Mouse (Mus musculus) layer of hippocampus, postnatal 25 days (tissue): ENCODE results near the gene Fam13c. TPM values are rescaled to one million over a fixed set of nuclear protein-coding genes. Genes with fewer than 3 reads are reported as not detected.

Experiments used
- DNase-seq, 2 experiments: peaks; one replicate each; pipeline ENCODE4 v3.0.0; 2022; ENCODE audit warnings: mixed read lengths in 2 of 2, low spot score in 1 of 2; ENCODE audit errors: extremely low spot score in 1 of 2
- total RNA-seq, 2 experiments: library from RNA; stranded (reverse); gene quantifications; 2 replicates each; pipeline ENCODE4 v1.2.3; 2021

The Fam13c gene
- total RNA-seq, 2 experiments from 2014 or later = 83.8 to 97.0 TPM

DNA sequence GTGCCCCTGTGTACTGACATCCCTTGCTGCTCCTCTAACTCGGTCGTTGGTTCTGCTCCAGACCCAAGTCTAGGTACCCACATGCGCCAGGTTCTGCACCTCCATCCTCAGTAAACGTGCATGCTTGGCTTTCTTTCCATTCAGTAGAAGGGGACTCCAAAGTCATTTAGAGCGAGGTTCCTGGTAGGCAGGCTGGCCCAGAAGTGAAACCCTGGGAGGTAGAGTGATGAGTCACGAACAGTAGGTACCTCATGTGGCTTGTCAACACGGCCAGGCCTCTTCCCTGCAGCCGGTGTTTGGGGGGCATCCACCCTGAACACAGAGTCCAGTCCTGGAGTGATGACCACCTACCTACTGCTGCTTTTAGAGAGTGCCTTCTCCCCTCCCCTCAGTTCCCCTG, 76.4 kb downstream of the Fam13c start:
- peak in 1 of 2 experiments; percentile 2 for DNase-seq

DNA sequence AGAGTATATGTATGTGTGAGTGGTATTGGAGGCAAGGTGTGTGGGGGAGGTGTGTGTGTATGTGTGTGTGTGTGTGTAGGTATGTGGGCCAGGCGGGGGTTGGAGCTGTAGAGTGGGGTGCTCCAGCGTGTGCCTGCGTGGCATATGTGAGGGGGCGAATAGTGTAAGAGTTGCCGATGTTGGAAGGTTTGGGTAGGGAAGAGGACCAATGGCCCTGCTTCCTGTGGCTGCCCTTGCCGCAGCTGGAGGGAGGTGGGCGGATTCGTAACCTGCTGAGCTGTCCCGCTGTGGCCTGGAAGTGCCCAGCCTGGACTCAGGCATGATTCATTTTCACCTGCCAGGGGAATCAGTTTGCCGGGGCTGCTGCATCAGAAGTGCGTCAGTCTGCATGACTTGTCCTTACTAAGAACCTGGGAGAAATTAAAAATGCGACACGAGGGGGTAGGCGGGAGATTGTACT, 79.4 kb downstream of the Fam13c start:
- DNase-seq = peak; percentile 12 to 24

DNA sequence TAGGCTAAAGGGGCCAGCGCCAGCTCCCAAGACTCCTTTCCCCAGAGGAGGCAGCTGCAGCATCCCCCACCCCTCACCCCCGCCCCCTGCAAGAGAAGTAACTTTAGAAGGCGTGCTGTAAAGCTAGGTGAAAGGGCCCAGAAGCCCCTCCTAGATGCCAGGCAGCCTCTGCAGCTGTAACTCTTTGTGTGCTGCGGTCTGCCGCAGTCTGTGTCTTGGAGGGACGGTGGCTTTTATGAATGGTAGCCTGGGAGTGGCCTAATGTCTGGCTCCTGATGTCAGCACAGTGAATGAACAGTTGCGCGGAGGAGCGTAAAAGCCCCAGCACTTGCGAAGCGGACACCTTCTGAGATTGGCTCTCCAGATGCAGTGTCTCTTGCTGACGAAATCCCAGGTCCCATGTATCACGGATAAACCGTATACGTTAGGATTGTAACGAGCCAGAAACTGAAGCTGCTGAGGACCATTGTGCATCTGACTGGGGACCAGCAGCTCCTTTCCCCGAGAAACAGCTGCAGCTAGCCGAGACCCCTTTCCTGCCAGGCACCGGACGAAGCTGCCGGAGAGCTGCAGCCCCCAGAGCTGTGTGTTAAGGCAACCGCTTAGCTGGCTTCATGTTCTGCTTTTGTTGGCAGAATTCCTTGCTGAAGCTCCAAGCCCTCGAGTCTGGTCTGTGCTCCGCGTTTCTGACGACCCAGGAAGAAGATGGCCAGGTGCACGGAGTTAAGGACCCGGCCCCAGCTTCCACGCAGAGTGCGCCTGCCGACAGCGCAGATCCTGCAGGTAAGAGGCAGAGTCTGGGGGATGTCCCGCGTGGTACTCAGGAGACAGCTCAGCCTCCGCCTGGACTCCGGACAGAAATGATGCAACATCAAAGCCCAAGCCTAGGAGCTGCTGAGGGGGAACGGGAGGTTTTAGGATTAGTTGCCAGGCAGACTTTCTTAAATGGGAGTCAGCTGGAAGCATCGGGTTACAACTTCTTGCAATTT, 80.2 kb downstream of the Fam13c start:
- peak in 1 of 2 experiments; percentile 26 for DNase-seq

DNA sequence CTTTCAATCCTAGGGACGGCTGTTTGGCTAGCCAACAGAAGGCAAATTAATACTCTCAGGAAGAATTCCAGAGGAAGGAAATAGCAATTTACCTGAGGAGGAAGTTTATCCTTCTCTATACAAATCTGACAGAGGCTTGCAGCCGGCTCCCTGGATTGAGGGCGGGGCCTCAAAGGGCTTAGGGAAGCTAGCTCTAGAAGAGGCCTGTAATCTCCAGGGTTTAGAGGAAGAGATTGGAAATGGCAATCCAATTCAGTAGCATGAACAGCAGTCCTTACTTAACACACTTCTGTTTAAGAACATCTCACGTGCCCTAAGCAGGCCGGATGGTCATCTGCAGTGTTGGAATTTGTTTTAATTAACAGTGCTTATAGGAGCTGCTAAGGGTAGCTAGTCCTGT, 81.1 kb downstream of the Fam13c start:
- peak in 1 of 2 experiments; percentile 2 for DNase-seq

DNA sequence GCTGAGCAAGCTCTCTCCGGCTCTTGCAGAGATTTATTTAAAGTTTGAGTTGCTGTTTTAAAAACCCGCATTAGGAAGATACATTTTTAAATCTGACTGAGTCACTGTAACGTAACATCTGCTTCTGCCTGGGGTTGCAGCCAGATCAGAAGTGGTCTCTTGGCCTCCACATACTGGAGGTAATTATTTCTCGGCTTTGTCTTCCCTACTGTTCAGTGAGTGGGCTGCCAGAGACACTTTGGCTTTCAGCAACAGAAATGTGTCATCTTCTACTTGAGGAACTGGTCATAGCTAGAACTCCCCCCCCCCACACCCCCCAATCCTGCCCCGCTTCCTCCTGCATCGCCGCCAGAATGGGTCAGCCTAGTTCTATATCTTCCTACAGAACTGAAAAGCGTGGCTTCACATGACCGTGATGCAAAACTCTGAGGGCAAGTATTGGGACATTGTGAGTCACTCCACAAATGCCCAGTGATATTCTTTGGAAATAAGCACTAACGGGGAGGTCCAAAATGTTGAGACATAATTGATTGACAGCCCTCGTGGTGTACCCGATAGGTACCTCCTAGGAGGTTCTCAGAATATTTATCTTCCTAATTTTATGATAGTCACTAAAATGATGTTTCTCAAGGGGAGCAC, 90.0 kb downstream of the Fam13c start:
- DNase-seq = peak in 1 of 2 experiments; percentile 2

DNA sequence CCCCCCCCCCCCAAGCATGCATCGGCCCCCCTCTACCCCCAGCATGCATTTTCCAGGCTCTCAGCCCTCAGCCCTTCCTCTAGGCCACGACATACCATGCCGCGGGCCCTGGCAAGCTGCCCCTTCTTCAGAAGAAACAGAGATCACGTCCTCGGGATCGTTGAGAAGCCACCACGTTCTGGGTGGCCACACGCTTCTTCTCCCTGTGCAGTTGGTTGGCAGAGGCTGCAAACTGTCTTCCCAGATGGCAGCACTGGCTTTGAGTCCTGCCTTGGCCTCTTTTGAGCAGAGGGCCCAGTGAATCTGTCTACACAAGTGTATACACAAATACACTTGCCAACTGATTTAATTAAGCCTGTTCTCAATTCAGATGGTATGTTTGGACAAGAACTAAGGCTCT, 92.0 kb downstream of the Fam13c start:
- peak in 1 of 2 experiments; percentile 21 for DNase-seq

DNA sequence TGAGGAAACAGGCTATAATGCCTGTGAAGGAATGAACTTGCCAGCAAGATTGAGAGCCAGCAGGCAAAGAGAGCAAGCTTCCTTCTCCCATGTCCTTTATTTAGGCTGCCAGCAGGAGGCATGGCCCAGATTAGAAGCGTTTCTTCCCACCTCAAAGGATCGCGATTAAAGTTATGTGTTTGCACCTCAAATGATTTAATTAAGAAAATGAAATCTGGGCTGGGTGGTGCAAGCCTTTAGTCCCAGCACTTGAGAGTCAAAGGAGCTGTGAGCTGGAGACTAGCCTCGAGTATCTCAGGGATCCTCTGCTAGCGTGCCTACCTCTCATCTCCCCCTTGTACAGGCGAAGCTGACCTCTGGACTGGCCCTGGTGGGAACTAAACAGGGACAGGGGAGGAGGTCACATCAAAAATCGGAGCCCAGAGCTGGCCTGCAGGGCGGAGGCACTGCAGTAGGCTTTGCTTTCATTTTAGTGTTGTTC, 93.1 kb downstream of the Fam13c start:
- DNase-seq = no peak

DNA sequence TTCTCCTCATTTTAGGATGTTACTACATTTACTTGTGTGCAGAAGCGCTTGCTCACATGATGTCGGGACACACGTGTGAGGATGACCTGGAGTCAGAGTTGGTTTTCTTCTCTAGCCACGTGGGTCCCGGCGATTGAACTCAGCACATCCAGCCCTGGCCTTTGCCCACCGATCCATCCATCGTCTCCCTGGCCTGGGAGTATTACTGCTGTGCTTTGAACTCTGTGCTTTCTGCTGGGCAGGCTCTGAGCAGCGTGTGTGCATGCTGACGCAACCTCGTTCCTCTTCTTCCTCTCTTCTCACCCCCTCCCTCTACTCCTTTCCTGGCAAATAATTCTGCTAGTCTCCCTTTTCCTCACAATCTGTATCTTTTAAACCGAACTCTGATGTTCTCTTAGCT, 93.7 kb downstream of the Fam13c start:
- no peak for DNase-seq

DNA sequence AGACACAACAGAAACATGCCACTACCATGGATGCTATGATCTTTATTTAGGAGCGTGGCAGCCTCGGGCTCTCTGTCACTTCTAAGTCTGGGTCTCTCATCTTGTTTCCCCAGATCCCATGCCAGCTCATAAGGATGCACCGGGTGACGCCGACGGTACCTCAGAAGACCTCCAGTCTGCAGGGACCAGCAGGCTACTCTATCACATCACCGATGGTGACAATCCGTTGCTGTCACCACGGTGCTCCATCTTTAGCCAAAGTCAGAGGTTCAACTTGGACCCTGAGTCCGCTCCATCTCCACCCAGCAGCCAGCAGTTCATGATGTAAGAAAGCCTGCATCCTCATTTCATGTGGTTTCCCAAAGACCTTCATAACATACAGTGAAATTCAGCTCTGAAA, 94.3 kb downstream of the Fam13c start:
- no peak for DNase-seq

DNA sequence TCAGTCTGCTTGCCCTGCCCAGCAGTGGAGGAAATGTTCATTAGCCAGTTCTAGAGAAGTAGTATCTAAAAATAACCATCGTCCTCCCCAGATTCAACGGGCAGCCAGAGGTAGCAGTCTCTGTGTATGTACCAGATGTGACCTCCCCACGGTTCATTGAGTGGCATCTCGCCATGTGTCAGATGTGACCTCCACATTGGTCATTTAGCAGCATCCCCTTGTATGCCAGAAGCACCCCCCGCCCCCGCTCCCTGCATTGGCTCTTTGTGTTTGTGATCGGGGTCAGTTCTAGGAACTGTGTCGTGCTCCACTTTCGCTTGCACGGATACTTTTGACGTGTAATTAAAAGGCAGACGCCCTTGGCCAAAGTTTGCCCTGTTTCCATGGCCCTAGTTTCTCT, 95.1 kb downstream of the Fam13c start:
- DNase-seq = peak in 1 of 2 experiments; percentile 3

DNA sequence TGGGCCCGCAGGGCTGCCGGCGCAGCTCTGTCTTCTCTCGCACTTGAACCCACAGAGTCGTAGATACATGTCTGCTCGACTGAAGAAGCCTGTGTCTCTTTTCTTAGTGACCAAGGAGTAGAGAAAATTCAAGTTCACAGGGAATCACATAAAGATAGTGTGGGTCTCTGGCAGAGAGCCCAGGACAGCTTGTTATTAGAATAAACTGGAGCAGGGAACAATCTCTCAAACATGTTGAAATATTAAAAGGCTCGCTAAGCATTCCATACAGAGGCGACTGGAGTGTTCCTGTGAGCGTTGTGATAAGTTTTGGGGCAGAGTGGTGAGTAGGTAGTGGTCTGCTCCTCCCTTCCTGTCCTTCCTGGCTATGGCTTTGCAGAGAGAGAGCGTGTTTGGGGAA, 97.4 kb downstream of the Fam13c start:
- DNase-seq = peak in 1 of 2 experiments; percentile 6

DNA sequence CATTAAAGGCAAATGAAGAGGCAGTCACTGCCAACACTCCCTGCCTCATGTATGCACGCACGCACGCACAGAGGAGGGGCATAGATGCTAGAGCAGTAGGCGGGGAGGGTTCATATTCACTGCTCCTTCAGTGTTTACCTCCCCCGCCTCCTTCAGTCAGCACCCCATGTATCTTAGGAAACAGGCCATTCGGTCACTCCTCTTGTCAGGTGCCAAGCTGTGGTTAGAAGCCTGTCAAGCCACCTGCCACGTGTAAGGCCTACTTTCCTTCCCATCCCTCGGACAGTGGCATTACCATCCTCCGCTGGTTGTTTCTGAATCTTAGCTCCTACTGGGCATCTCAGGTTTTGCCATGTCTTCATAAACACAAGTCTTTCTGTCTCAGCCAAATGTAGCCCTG, 99.0 kb downstream of the Fam13c start:
- DNase-seq = no peak

DNA sequence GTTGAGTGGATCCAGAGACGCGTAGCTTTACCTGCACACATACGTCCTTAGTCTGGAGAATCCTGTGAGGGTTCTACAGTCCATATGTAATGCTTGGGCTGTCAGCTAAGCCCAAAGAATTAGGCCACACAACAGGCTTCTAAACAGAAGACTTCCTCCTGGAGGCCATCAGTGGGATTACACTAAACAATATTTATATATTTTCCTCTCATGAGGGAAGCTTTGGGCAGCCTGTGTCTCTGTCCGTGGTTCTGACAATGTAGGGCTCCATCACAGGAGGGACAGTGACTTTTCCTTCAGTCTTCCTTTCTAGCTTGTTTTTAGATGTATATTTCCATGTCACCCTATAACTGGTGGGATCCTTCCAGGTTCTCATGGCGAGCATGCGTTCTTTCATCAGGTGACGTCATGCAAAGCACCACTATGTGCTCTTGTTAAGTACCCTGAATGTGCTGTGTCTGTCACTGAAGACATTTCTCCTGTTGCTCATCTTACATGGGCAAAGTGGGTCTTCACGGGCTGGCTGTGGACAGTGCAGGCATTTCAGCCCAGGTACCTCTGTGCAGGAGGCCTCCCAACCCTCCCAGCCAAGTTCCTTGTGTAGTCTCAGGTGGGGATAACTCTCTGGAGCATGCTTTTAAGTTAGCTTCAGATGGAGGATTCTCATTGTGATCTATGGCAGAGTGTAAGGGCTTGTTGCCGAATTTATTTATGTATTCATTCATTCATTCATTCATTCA, 100.3 kb downstream of the Fam13c start:
- no peak for DNase-seq

DNA sequence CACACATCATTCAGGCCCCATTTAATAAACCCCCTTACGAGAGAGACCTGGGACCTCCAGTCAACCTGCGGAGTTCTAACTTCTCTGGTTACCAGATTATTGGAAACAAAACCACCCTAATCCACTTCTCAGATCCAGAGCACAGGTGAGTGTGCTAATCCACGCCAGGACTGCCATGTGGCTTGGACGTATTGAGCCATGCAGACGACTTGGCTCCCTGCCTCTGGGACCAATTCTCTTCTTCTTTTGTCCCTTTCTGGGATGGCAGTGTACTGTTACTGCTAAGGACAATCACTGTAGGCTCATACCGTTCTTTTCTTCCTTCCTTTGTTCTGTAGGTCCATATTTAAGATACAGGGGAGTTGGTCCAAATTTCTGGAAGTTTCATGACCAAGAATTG, 102.6 kb downstream of the Fam13c start:
- no peak for DNase-seq

DNA sequence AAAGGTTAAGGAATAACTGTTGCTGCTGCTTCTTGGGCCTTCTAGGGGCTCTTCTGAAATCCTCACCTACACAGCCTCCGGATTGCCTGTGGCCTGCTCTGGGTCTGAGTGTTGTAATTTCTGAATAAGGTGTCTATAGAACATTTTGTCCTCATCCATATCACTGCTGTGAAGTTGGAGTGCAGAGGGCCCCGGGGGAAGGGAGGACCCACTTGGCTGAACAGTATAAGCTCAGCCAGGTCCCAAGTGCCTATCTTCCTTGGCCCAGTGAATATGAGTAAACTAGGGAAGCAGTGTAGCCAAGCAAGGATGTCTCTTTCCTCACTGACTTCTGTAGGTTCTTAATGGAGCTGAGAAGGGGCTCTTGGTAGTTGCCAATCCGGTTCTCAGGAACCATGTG, 112.2 kb downstream of the Fam13c start:
- DNase-seq = no peak

DNA sequence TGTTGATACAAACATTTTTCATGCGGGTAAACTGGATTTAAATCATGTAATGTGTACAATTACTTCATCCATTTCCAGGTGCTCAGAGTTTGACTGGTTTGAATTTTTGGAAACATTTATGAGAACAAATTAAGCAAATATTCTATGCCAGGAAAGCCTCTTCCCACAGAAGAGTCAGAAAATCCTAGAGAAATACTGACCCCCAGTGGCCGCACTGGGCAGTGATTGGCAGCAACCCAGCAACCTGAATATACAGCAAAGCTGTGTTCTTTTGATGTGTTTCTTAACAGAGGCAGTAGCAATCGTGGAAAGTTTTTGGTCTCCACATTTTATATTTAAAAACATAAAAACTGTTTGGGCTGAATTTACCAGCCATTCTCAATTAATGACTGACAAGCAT, 123.4 kb downstream of the Fam13c start:
- peak; percentile 54 to 88 for DNase-seq

DNA sequence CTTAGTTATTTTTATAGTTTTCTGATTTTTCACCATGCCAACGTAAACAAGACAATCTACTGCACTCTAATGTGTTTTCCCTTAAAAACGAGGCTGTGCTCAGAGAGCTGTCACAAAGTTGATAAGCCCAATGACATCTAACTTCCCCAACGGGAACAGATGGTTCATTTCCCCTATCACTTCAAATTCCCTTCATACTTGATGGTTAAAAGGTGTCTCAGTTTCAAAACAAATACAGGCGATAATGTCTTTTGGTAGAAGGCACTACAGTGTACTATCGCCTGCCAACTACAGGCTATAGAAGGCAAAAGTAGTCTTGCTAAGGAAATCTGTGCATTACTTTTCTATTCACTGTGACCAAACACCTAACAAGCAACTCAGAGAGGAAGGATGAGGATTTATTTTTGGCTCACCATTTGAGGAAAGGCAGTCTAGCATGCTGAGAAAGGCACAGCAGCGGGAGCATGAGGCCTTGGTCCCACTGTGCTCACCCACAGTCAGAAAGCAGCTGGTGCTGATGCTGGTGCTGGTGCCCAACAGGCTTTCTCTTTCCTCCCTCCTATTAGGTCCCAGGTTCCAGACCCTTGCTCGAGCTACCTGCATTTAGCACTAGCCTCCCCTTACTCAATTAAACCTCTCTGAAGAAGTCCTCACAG, 141.4 kb downstream of the Fam13c start:
- no peak for DNase-seq

DNA sequence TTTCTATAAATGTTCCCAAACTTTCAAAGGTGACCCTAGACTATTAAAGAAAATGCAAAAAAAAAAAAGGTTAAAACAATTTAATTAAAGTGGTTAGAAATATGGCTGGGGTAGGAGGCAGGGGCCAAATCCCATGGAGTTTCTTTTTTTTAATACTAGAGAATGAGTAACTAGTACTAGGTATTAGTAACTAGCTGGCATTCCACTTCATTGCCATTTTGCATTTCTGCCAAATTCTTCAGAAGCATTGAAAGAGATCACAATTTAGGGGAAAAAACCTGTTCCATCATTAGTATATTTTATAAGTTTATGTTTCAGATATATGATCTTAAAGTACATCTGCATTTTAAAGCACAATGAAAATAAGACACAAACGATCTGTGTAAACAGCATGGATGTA, 143.9 kb downstream of the Fam13c start:
- no peak for DNase-seq

DNA sequence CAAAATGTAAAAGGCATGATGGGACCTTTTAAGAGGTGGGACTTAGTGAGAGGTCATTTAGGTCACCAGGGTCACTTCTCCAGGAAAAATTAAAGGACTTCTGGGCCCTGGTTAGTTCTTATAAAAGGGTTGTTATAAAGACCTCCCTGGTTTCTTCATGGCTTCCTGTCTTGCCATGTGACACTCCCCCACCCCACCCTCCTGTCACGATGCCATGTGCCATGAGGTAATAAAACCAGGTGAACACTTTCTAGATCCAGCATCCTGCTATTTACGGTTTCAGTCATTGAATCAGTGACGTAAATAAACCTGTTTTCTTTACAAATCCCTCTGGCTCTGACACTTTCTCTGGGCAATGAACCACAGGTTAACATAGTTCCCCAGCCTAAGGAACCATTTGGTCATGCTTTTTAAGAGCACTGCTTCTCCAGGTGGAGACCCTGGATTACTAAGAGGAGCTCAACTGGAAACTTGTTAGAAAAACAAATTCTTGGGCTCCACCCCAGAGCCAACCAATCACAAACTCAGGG, 146.7 kb downstream of the Fam13c start:
- no peak for DNase-seq

DNA sequence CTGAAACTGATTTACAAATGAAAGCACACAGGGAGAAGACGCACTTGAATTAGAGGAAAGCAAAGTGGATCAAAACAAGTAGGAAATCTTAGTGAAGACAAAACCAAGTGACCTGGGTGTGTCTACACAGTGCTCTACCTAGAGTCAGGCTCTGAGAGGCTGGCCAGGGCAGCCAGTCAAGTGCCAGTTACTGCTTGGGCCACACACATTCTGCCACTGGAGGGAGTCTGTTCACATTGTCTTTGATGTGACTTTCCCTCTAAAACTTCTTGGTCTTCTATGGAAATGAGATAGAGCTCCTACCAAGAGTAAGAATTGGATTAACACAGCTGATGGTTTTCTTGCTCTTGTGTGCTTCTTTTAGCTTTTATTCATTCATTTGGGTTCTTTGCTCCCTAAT, 153.7 kb downstream of the Fam13c start:
- peak in 1 of 2 experiments; percentile 13 for DNase-seq
